Mouse (Mus musculus): ENCODE measurements around the gene Ap3b1.

GRCm38 (mm10) chr13:94595289-94595688 is 236.5 kb downstream of the Ap3b1 start:
- TF ChIP-seq CTCF (IDR thresholded peaks at IDR 0.05; ENCODE audit: control insufficient read depth, insufficient read depth, low read length) (no peak), POLR2A (IDR thresholded peaks at IDR 0.05; ENCODE audit: borderline replicate concordance, control insufficient read depth, low read depth, low read length) (no peak)

All from bone marrow, adult 2 months (tissue).